Mouse (Mus musculus) liver (tissue): ENCODE data around the gene Rrp8.

Source experiments
- DNase-seq: peaks from one replicate; pipeline ENCODE4 v3.0.0-alpha.2; 2020; ENCODE audit warnings: mixed read lengths

Rrp8 gene

DNA sequence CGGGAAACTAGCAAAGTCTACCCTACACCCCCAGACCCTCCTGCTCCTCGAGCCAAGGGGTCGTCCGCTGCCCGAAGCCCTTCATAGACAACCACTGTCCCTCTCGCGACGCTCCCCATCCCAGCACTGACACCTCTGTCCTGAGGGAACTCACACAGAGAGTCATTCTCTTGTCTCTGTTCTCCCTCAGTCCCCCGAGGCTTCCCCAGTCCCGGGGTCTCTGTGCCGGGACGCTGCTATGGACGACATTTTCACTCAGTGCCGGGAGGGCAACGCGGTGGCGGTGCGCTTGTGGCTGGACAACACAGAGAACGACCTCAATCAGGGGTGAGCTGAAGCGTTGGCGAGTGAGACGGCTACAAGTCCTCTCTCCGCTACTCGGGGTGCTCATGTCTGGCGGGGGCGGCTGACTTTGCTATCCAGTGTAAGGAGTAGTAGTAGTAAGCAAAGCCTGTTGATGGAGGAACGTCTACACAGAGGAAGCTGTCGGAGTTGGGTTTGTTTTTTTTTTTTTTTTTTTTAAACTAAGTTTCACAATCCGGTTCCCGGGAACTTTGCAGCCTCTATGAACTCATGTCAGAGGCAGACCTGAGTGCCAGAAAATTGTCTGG is at the start of gene Rrp8:
TSS of gene Rrp8 (minus strand) at position 475 of the 611 bp plus-strand sequence.
- DNase-seq, result peak; percentile 59

- no peak for DNase-seq
These were observed 49.5 kb upstream of the Rrp8 start for GRCm38 (mm10) chr7:105786506-105787284.

- no peak for DNase-seq
These were observed 47.4 kb upstream of the Rrp8 start for GRCm38 (mm10) chr7:105784556-105784955.

DNA sequence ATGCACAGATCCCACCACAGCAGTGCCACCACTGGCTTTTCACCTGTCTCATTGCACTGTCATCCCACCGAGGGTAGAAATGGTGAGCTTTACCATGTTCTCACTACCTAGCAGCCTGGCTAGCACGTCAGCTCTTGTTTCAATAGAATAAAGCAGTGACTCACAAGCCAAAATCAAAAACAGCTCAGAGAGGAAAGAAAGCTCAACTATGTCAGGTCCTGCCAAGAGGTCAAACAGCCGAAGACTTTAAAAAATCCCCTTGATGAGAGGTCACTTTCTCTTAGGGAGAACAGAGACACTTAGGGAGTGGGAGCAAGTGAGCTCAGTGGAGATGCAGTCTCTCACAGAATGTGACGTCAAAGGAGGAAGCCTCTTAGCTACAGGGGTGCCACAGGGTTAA is 46.7 kb upstream of the Rrp8 start:
- DNase-seq, result no peak

GRCm38 (mm10) chr7:105778553-105779265 is 41.5 kb upstream of the Rrp8 start:
- peak; percentile 48 for DNase-seq

- DNase-seq, result peak; percentile 30
These were observed 40.8 kb upstream of the Rrp8 start for GRCm38 (mm10) chr7:105777797-105778552.

- DNase-seq, result no peak
These were observed 40.1 kb upstream of the Rrp8 start for GRCm38 (mm10) chr7:105777316-105777715.

GRCm38 (mm10) chr7:105776026-105776425 is 38.8 kb upstream of the Rrp8 start:
- no peak for DNase-seq

GRCm38 (mm10) chr7:105774661-105775060 is 37.5 kb upstream of the Rrp8 start:
- DNase-seq, result no peak

DNA sequence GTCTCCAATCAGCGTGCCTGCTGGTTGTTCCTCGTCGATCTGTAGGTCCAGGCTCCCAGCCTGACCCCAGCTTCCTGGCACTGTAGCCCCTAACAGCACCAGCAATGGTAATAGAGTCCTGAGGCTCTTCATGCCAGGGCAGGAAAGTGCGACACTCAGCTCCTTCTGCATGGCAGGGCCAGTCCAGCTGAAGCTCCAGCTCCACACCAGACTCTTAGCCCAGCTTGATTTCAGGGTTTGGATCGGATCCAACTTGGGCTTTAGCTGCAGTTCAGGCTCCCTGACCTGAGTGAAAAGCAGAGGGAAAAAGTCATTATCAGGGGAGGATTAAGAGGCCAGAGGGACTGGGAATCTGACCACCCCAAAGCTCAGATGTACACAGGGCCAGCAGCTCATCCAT is 35.9 kb upstream of the Rrp8 start:
- DNase-seq, result no peak

GRCm38 (mm10) chr7:105772331-105772730 is 35.1 kb upstream of the Rrp8 start:
- DNase-seq, result no peak

- DNase-seq, result no peak
These were observed 32.8 kb upstream of the Rrp8 start for GRCm38 (mm10) chr7:105769959-105770358.

GRCm38 (mm10) chr7:105767729-105768165 is 30.6 kb upstream of the Rrp8 start:
- DNase-seq, result no peak

- no peak for DNase-seq
These were observed 27.1 kb upstream of the Rrp8 start for GRCm38 (mm10) chr7:105764331-105764730.

- DNase-seq, result no peak
These were observed 25.5 kb upstream of the Rrp8 start for GRCm38 (mm10) chr7:105762517-105763270.

DNA sequence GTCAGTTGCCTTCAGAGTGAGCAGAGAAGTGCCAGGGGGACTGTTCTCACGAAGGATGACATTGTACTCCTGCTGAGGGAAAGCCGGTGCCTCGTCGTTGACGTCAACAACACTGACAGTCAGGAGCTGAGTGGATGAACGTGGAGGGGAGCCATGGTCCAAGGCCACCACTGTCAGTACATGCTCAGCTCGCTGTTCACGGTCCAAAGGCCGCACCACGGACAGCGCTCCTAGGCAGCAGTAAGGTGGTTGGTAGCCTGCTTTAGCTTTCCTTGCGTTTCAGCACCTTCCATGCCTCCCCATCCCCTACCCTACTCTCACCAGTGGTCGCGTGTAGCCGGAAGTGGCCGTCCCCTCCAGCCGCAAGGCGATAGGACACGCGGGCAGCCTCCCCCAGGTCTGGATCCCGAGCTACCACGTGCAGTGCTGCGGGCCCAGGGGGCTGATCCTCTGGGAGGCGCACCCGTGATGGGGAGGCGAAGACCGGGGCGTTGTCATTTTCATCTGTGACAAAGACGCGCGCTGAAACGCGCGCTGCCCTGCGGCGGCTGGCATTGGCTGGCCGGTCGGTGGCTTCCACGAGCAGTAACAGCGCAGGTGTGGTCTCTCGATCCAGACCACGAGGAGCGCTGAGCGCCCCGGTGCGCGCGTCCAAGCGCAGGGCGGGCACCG is 24.8 kb upstream of the Rrp8 start:
- DNase-seq, result no peak

- DNase-seq, result no peak
These were observed 16.1 kb upstream of the Rrp8 start for GRCm38 (mm10) chr7:105753281-105753680.

- DNase-seq, result no peak
These were observed 15.5 kb upstream of the Rrp8 start for GRCm38 (mm10) chr7:105752716-105753115.

GRCm38 (mm10) chr7:105751491-105752433 is 14.6 kb upstream of the Rrp8 start, which contains the start of gene Tpp1:
Gene Tpp1, minus strand, starts transcription at chr7:105752235.
- peak; percentile 88 for DNase-seq

GRCm38 (mm10) chr7:105747776-105748175 is 10.6 kb upstream of the Rrp8 start:
- DNase-seq, result no peak
